9 mouse cellular contexts compared by ENCODE assay signal in the genomic region with DNA sequence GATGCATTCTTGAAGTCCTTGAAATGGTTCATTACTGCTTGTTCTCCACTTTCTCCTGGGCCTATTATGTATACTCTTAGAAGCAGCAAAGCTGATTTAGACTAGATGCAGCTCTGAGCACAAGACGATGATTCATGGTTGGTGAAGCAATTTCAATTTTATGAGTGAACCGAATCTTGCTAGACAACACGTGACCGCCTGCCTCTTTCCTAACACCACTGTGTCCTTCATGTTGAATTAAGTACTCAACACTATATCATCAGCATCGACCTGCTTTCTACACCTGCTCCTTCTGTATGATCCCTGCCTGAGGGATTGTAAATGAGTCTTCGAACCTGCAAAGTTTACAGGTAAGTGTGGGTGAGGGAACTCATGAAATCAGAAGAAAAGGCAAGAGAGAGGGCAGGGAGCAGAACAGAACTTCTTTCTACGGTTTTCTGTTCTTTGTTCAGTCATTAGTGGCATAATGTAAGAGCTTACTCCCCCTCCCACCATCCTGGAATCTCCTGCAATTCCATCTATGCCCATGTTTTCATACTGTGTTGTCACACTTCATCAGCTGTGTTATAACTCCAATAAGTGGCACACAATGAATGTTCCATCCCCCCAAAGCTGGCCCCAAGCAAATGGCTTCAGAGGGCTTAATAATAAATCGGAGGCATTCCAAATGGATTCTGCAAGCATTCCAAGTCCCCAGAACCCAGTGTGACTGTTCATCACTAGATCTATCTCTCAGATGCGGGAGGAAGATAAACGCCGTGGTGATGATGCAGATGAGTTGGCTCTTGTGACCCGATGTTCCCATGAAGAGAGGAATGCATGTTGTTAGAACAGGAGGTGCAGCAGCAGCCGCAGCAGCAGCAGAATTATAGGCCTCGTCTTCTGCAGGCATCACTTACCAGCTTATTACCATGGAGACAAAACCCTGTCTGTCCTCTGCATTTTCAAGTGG.
DNase-seq lines count a peak whose midpoint lies in the region; ATAC-seq lines count a peak whose summit lies in the region.
"Had no signal": no experiment of that assay in that cellular context is flagged by ENCODE, and none has a peak within 500 bp of the region (broad histone marks: within the 10 kb centered on the region; RNA-seq: fewer than 3 reads in every experiment).

No protein-coding gene starts in this region.

- no peaks in the 10 kb centered on the region for H3K9me3 ChIP-seq in limb, embryonic 13.5 days
- H3K9me3 ChIP-seq in limb, embryonic 10.5 days (replicated peaks) = no peaks in the 10 kb centered on the region

- H3K4me1 ChIP-seq in limb, embryonic 13.5 days = peaks cover 20% of the 10 kb centered on the region
- peaks cover 21% of the 10 kb centered on the region for H3K4me1 ChIP-seq in limb, embryonic 10.5 days

- intact Hi-C loops in left cerebral cortex, postnatal 4 days (cut with DNase I) = no loop called here

- no peak overlapping the region for H3K4me2 ChIP-seq in limb, embryonic 13.5 days (replicated peaks)
- H3K4me2 ChIP-seq: liver, embryonic 11.5 days had no signal

- 63% methylated on average over 14 of the region's 14 CpGs for WGBS in limb, embryonic 13.5 days
- WGBS in limb, embryonic 10.5 days = 83% methylated on average over 14 of the region's 14 CpGs

- H3K27me3 ChIP-seq in limb, embryonic 13.5 days = no peaks in the 10 kb centered on the region
- no peaks in the 10 kb centered on the region for H3K27me3 ChIP-seq in limb, embryonic 10.5 days (ENCODE audit: low read depth, poor library complexity, severe bottlenecking)

- H3K9ac ChIP-seq in limb, embryonic 13.5 days = no peak overlapping the region

- no peaks in the 10 kb centered on the region for H3K36me3 ChIP-seq in limb, embryonic 13.5 days
- no peaks in the 10 kb centered on the region for H3K36me3 ChIP-seq in limb, embryonic 10.5 days

- no peak for DNase-seq in limb, embryonic 10.5 days (ENCODE audit: low spot score)
- peak; percentile 73 for DNase-seq in brain, adult 2 months (ENCODE audit: low read depth, low spot score)
- peak; percentile 16 to 36 for DNase-seq in monocyte, adult 2 months (ENCODE audit: low read depth in 1 of 2, low spot score in 2 of 2)
- no peak for DNase-seq in left cerebral cortex, postnatal 4 days
- DNase-seq in spleen, postnatal 14 days (ENCODE audit: low spot score in 2 of 2) = no peak
- DNase-seq: right cerebral cortex, adult 18-20 months had no signal

- no peak overlapping the region for H3K4me3 ChIP-seq in limb, embryonic 13.5 days
- H3K4me3 ChIP-seq in limb, embryonic 10.5 days = no peak overlapping the region

- peak; percentile 28; the same call in 1 of the 2 replicates for ATAC-seq in limb, embryonic 13.5 days (ENCODE audit: low FRiP score, low read depth)
- peak; percentile 64 for ATAC-seq in granulocyte monocyte progenitor cell, adult 5-6 weeks (replicated peaks; ENCODE audit: poor library complexity, severe bottlenecking)

- H3K27ac ChIP-seq in limb, embryonic 13.5 days = no peak overlapping the region
- H3K27ac ChIP-seq in limb, embryonic 10.5 days = no peak overlapping the region

Comparison
In these comparisons a context has a peak if more than half of its experiments do, and no peak if none do; other contexts are left out.
1. DNase-seq: peak in brain, adult 2 months (single experiment) and monocyte, adult 2 months (2 of 2); none in limb, embryonic 10.5 days (single experiment), left cerebral cortex, postnatal 4 days (single experiment) and spleen, postnatal 14 days (0 of 2).